Mouse (Mus musculus) embryo, embryonic 11.5 days (tissue): ENCODE results near the gene Slc38a6.

ENCODE experiments used
- DNase-seq: peaks from one replicate; pipeline ENCODE4 v3.0.0-alpha.2; 2012; ENCODE audit warnings: low read depth, low spot score

Slc38a6 gene

DNA sequence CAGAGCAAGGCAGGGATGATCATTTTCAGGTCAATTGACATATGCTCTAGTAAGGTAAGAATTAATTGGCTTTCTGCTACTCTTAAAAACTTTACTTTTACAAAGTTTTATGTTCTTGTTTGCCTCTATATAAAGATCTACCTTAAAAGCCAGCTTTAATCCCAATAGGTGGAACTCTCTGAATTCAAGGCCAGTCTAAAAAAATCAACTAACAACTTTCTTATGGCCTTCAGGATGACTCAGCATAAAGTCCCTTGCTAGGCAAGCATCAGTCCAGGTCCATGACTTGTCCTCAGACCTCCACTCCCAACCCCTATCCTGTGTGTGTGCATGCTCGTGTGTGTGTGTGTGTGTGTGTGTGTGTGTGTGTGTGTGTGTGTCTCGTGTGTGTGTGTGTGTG is 70.1 kb downstream of the Slc38a6 start:
- DNase-seq = no peak

DNA sequence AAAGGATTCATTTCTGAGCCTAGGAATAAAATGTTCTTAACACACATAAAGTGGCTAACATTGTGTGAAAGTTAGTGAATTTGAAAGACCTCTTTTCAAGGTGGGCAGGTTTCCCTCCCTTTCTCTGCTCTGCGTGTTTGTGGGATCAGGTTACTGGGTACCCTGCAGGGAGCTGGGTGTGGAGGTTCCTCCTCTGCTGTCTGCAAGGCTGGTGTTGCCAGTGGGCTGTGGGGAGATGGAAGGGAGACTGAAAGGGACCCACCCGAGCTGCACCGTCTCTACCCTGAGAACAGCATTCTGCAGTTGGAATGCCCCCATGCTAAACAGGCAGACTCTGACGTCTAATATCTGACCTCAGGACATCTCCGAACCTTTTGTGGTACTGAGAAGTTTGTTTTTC is 70.7 kb downstream of the Slc38a6 start:
- DNase-seq = no peak

DNA sequence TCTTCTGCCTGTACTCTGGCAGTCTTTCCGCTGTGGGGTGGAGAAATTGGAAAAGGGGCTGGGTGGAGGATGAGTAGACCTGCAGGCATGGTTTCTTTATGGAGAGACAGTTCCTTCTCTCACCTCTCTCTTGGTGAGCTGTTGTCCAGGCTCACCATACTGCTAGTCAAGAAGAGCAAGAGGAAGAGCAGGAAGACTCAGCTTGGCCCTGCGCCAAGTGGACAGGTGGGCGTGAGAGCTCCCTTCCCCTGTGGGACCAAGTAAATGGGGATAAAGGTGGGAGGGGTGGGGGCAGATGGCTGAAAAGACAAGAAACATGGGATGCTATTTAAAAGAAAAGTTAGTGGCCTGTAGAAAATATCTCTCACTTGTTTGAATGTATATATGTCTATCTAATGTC is 71.2 kb downstream of the Slc38a6 start:
- DNase-seq = no peak

DNA sequence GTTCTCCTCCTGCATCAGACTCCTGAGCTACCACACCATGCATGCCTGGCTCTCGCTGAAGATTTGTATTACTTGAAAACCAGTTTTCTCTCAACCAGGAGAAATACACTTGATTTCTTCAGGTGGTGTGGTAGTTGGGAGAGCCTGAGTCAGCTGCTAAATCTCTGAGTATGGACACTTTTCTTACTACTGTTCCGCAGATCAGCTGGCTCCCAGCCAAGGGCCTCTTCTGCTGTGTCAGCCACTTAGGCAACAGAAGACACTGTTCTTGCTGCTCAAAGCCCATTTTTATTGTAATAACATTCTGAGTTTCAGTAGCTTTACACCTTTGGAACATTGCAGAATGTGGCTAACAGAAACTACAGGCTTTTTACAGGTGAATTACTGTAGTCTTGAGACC is 72.1 kb downstream of the Slc38a6 start:
- DNase-seq = no peak

DNA sequence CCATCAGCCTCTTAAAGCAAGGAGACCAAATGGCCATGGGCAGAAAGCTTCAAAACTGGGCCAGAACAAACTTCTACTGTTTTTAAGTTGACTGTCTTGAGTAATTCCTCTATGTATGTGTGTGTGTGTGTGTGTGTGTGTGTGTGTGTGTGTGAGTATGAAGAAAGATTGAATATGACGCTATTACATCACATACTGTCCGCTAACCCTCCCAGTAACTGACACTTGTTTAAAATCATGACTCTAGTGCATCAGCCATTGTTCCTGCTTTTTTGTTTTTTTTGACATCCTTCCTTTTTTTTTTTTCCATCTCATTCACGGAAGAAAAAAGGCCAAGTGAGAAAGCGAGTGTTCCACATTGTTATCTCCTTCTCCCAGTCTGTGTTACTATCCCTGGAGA is 72.9 kb downstream of the Slc38a6 start:
- DNase-seq = no peak

DNA sequence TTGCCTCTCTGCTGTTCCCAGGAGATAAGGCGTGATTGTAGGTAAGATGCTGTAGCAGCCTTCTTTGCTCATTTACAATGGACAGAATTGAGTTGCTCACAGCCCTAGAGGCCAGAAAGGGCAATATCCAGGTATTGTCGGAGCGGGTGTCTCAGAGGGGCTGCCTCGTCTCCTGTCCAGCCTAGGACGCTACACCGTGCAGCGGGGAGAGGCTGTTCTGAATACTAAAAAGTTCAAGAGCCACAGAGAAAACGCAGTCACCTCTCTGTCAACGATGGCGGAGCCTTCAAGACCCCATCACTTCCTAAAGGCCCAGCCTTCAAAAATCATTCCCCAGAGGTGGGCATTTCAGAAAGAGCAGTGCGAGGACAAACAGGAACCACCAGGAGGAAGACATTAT is 74.6 kb downstream of the Slc38a6 start:
- DNase-seq = no peak

DNA sequence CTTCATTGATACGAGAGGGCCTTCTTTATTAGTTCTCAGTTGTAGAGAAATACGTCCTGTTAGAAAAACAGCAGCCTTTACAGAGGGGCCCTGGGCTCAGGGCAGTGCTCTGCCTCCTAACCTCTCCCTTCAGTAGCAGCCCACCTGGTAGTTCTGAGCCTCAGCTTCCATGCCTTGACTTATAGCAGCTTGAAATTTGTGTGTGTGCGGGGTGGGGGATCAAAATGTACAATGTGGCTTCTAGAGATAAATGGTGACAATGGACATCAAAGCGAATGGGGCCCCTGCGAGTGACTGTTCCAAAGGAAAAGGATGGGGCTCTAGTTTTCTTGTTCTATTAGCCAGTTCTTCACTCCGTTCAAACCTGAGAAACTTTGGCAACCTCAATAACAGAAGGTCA is 76.8 kb downstream of the Slc38a6 start:
- no peak for DNase-seq

DNA sequence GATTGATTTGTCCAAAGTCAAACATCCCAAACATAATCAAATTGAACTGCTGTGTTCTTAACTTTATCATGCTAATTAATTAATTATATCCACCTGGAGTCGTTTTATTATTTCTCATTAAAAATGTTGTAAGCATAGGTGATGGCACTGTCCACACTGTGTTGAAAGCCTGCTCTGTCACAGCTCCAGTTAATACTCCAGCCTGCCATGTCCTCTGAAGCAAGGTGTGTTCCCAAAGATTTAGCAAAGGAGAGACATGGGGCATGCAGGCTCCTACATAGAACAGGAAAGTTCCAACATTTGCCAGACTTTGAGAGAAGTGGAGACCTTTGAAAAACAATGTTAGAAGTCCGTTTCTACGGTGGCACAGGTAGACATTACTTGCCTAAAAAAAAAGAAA is 77.4 kb downstream of the Slc38a6 start:
- no peak for DNase-seq

DNA sequence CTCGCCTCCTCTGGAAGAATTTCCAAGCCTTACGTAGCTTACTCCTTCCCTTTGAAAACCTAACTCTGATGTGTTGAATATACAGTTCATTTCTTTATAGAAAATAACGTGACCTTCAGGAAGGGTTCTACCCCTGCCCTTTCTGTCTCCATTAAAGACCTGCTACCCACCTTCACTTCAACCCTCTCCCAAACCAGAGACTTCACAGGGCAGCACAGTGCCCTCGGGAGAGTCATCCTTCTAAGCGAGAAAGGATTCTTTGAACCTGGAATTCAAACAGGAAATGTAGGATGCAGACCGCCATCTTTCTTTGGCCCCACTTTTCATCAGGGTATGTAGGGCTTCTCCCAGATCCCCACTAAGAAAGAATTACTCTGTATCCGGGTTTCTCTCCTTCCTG is 80.0 kb downstream of the Slc38a6 start:
- DNase-seq = no peak

DNA sequence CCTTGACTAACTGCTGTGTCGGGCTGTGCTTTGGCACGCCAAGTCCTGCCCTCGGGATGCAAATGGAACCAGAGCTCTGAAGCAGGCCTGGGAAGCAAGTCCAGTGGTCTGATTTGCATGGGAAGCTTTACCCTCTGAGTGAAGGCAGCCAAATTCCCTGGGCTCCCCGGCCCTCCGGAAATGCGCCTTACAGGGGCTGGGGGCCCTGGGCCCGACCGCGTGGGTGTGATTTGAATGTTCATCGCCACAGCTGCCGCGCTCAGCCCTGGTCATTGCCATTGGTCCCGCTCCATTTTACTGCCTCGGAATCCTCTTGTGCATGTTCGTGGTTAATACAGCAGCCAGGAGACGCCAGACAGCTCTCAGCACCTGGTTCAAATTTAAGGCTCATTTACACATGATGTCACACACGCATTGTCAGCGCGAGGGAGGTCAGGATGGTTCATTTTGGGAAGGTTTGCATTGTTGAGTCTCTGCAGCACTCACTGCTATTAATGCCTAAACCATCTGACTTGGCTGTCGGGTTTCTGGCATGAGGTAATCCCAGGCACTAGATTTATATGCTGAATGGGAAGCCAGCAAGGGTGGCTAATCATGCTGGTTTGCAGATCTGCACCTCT is 81.0 kb downstream of the Slc38a6 start:
- DNase-seq = peak; percentile 68

DNA sequence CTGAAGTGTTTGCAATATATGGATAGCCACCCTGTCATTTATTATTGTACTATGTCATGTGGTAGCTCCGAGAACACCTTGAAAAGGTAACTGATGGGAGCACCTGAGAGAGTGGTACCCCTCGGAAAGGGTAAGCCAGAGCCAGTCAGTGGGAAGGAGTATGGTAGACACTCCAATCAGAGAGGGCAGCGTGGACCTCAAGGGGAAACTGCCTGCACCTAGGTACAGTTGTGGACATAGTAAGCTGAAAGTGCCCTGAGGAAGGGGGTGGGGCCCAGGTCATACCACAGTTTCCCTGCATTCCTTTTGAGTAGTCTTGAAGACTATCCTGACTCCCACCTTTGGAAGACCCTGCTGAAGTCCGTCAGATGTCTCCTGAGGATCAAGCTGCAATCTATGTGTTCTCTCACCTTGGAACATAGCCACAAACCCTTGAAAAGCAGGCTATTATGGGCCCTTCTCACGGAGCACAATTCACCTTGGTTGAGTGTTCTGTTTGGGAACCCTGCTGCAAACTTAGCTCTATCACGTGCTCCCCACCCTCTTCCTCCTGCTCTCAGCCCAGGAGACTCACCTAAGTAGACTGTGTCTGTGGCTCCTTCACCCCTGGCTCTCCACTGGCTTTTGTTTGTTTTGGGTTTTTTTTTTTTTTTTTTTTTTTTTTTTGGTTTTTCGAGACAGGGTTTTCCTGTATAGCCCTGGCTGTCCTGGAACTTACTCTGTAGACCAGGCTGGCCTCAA is 82.5 kb downstream of the Slc38a6 start:
- DNase-seq = no peak

DNA sequence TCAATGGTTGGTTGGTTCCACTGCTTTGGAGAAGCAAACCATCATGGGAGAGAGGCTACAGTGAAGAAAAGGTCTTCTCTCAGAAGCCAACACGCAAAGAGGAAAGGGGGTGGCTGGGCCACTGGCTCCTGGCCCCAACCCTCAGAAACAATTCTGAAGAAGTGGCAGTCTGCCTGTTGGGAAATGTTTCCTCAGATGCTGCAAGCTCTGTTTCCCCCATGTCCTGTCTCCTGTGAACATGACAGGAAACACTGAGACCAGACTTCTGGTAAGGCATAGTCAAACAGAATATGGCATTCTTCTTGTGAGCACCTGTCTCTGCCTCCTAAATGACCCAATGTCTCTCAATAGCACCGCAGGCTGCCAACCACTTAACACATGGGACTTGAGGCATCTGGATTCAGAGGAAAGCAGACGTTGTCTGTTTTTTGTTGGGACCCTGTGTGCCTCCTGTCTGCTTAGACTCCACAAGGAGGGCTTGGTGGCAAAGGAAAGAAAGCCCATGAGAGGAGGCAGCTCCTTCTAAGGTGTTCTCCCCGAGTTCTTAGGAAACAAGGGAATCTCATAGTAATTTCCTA is 83.9 kb downstream of the Slc38a6 start:
- no peak for DNase-seq

DNA sequence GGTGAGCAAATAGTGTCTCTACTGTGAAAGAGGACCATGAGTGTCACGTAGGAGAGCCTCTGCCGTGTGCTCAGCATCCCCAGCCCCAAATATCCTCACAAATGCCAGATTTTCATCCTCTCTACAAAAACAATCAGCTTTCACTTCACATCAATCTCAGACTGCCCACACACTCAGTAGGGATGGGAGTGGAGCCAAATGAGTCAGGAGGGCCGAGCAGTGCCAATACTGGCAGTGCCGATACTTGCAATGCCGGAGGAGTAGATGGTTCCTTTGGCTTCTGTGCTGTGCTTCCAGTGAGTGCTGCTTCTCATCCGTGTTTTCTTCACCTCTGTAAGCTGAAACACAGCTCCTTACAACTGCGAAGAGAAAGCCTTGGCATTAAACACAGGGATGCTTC is 84.6 kb downstream of the Slc38a6 start:
- no peak for DNase-seq

DNA sequence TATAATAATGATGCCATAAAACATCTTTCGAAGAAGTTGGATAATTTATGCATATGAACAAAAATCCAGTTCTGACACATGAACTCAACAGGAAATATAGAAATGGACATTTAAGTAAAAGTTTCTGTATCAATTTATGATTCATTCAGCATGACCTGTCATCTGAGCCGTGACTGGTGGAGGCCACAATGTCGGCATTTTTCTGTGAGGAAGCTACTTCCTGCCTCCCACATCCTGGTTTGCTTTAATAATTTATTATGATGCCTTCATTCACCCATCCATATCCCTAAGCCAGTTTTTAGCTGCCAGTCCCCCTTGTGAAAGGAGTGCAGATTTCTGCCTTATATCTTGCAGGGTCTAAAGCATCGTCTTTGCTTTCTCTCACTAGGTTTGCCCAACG is 91.4 kb downstream of the Slc38a6 start:
- DNase-seq = no peak

DNA sequence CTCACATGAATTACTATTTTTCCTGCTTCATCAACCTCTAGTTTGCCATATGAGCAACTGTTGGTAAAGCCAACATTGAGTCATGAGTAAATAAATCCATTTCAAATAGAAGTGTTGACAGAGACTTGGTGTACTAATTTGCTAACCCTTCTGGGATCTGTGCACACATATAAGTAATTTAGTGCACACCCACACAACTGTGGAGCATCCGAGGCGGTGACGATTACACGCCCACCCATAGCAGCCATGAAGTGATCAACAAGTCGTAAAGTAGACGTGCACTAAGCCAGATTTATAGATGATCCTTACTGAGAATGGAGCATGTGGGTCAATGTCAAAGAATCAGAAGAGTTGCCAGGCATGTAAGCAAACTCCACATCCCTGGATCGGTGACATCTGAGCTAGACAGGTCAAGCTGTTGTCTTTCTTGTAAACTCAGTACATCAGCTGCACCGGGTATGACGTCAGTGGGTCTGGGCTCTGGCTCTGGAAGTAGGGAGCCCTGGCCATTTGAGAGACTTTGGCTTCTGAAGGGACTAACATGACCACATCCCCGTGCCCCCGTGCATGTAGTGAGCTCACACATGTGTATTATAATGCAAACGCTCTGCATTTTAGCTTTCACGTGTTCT is 92.3 kb downstream of the Slc38a6 start:
- DNase-seq = no peak

DNA sequence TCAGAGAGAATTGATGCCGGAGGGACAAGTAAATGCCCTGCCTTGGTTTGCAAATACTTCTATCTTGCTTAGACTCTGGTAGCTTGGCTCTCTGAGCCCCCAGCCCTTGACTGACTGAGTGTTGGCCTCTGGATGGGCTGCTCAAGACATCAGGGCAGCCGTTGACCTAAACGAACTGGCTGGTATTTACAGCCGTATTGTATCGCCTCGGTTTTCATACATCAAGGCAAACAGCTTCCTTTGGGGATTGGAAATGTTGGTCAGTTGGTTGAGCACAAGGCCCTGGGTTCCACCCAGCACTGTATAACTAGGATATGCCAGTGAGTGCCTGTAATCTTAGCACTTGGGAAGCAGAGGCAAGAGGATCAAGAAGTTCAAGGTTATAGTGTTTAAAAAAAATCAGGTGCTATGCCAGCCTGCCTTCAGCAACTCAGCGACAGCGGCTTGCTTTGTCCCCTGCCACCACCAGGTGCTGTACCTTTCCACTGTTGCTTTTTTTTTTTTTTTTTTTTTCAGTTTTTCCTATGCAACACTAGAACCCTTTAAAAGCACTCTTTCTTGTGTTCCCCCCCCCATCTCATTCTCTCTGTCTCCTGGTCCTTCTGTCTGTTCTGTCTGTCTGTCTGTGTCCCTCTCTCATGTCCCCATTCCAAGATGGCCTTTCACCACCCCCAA is 94.2 kb downstream of the Slc38a6 start:
- no peak for DNase-seq

DNA sequence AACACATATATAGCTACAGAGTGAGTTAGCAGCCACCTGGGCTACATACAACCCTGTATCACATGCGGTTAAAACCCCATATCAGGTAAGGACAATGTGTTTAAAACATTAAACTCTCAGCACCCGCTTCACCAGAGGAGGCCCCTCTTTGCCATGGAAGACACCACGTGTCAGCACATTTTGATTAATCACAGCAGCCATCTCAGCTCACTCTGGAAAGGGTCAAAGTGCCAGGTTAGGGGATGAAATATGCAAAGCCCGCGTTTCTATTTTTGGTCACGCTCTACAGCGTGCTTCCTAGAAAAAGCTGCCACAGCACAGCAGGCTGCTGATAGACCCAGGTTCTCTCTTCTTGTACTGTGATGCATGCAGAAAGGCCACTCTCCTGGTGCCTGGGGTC is 94.9 kb downstream of the Slc38a6 start:
- DNase-seq = no peak

DNA sequence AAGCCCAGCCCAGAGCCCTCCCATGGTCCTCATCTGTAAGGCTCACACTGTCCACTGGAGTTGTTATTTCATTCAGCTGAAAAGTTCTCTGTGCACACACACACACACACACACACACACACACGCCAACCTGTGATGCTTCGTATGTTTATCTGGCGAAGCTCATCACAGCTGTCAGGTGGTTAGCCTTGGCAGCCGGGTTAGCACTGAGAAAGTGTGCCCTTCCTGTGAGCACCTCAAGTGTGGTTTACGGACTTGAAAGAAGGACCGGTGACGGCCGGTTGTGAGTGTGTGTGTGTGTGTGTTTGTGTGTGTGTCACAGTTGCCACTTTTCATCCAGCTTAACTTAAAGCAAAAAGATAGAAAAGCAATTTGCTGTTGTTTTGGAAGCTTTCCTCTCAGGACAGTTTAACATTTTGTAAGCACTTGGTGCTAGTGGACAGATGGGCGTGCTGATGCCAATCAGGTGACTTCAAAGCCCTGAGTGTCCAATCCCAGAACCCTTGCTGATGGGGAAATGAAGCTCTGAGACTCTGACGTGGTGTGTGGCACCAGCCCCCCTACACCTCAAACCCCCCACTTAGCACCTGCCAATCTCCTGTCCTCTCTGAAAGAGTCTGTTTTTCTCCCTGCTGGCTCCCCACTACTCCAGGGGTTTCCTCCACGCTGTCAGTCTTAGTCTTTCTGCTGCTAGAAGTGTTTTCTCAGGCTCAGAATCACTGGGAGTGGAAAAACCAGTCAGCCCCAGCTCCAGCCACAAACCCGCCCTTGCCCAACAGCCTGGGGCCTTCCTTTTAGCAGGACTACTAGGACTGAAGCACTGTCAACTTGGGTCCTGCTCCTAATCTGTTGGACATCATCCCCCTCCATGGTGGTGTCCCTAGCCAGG is 96.0 kb downstream of the Slc38a6 start:
- no peak for DNase-seq

DNA sequence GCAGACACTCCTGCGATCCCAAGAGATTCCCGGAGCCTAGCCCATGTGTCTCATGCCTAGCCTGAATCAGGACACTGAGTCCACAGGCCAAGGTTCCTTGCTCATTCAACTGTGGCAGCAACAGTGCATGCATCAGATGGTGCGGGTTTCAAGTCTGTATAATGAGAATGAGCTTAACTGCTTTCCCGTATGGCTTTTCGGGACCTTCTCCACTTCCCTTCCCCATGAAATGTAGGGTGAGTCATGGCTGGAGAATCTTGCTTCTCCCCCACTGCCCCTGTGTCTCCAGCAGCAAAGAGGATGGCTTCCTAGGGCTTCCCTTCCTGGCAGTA is 96.6 kb downstream of the Slc38a6 start:
- DNase-seq = no peak

DNA sequence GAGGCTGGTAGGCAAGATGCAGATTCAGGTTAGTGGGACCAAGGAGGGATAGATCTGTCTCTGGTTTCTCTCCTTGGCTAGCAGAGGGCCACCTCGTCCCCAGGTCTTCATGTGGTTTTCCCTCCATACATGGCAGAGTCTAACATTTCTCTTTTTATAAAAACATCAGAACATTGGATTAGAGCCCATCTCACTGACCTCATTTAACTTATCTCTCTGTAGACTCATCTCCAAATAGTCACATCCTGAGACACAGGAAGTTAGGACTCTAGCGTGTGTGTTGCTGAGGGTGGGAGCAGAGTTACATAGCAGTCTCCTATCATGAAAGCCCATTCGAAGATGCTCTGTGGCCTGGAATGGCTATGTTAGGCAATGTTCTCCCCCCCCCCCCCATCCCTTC is 97.3 kb downstream of the Slc38a6 start:
- DNase-seq = no peak

DNA sequence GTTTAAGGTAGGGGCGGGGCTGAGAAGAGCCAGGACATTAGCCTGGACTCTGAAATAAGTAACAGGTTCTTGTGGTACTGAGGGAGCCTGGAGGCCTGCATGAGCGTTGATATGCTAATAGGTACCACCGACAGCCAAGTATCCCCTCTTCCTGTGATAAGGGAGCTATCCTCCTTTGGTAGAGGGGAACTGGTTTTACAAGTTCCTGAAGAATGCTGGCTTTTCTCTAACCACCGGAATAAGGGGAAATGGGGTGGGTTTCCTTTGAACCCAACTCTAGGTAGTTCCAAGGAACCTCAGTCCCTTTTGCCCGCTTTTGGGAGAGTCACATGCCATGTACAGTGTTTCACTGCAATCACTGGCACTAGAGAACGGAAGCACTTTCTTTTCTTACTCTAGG is 98.2 kb downstream of the Slc38a6 start:
- DNase-seq = no peak
